Mouse (Mus musculus) brain, embryonic 14.5 days (tissue): ENCODE results near the gene Baiap2.

Experiments
- CTCF ChIP-seq: fragments of 200-500 bp; IDR thresholded peaks from 2 replicates; pipeline ENCODE4 v1.5.1; 2012; ENCODE audit warnings: inconsistent platforms, mild to moderate bottlenecking, moderate library complexity, borderline replicate concordance; ENCODE audit not compliant: insufficient read depth, insufficient read length; ENCODE audit errors: extremely low read depth
- POLR2A ChIP-seq: fragments of 200-500 bp; IDR thresholded peaks from 2 replicates; pipeline ENCODE4 v1.6.1; 2012; ENCODE audit warnings: mild to moderate bottlenecking, inconsistent platforms, borderline replicate concordance; ENCODE audit not compliant: poor library complexity, insufficient read depth, insufficient read length, severe bottlenecking; ENCODE audit errors: extremely low read depth

DNA sequence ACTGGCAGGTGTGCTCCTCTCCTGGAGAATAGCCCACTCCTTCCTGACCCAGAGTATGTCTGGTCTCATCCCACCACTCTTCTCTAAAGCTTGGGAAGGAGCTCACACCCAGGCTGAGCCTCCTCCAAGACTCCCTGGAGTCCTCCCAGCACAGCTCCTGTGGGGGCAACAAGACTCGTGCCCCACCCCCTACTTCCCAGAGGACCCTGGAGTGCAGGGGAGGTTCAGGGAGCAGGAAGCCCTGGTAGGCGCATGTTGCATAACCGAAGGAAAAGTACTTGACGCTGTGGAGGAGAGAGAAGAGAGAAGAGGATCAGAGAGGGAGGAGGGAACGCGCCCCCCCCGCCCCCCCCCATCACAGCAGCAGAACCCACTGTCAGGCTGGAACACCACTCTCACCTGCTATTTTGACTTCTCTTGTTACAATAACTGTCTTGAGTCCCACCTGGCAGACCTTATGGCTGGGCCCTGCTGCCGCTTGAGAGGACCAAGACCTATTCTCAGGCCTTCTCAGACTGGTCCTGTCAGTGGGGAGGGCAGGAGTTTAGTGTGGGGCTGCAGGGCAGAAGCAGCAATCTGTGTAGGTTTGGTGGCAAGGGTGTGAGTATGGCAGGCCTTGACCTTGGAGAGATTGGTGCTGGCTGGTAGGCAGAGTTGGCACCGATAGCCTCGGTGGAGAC is 48.2 kb downstream of the Baiap2 start:
- TF ChIP-seq POLR2A (no peak), CTCF (no peak)
